Mouse (Mus musculus) spleen, adult 12 weeks (tissue): ENCODE results near the gene Srpk2.
"Not testable (repeated sequence)": the region's sequence is repeated elsewhere in the genome, so short reads cannot be mapped to it uniquely, and the experiment has no call there.

Source experiments
- DNase-seq: peaks from one replicate; pipeline ENCODE4 v3.0.0; 2022; ENCODE audit warnings: low spot score

Srpk2 gene

DNA sequence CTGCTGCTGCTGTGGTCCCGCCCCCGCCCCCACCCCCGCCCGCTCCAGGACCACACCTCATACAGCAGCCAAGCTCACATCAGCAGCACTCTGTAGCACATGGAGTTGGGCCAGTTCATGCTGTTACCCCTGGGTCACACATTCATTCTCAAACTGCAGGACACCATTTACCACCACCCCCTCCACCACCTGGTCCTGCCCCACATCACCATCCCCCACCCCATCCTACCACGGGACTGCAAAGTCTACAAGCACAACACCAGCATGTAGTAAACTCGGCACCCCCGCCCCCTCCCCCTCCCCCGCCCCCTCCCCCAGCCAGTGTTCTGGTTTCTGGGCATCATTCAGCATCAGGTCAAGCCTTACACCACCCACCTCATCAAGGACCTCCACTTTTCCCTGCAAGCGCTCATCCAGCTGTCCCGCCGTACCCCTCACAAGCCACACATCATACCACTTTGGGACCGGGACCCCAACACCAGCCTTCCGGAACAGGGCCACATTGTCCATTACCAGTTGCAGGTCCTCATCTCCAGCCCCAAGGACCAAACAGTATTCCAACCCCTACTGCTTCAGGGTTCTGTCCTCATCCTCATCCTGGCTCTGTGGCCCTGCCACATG lies 182.0 kb downstream of the Srpk2 start:
- no peak for DNase-seq

DNA sequence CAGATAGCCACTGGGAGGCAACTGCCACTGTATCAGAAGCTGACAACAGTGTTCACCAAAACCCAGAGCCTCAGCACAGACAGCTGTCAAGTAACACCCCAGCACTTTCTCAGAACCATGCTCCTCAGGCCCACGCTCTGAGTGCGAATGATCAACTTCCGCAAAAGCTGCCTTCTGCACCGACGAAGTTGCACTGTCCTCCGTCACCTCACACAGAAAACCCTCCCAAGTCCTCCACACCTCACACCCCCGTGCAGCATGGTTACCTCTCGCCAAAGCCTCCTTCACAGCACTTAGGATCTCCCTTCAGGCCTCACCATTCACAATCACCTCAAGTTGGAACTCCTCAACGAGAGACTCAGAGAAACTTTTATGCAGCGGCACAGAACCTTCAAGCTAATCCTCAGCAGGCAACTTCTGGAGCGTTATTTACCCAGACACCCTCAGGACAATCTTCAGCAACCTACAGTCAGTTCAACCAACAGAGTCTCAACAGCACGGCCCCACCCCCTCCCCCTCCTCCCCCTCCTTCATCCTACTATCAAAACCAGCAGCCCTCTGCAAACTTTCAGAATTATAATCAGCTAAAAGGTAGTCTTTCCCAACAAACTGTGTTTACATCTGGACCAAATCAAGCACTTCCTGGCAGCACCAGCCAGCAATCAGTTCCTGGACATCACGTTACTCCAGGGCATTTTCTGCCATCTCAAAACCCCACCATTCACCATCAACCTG lies 182.7 kb downstream of the Srpk2 start:
- DNase-seq = no peak

DNA sequence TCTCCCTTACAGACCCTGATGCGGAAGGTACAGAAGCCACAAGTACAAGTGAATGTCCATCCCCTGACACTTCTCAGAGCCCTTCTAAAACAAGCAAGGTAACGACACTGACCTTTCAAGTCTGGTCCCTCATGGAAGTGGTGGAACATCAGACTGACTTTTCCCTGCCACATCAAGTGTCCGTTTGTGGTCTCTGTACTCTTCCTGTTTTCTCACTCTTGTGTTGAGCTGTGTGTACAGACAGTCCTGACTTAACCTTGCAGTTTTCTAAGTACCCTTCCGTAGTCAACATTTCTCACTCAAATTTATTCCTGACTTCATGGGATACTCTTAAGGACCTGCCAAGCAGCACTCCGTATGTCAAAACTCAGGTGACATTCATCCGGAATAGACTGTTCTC lies 183.7 kb downstream of the Srpk2 start:
- DNase-seq = no peak

DNA sequence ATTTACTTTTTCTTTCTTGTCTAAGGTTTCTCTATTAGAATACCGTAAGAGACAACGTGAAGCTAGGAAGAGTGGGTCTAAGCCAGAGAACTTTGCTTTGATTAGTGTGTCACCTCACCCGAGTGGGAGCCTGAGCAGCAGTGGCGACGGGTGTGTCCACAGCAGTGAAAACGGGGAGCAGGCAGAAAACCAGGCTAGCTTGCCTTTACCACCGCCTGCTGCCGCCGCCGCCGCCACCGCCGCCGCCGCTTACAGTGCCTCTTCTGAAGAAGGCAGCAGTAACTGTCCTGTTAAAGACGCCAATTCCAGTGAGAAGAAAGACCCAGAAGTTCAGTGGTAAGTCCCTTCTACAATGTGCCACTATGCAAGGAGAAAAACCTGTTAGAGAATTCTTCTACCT lies 185.2 kb downstream of the Srpk2 start:
- no peak for DNase-seq

- no peak for DNase-seq
Measured at GRCm38 (mm10) chr5:23497920-23498319, 186.5 kb downstream of the Srpk2 start.

- DNase-seq = no peak
Measured at GRCm38 (mm10) chr5:23496933-23497332, 187.5 kb downstream of the Srpk2 start.

- no peak for DNase-seq
Measured at GRCm38 (mm10) chr5:23496396-23496795, 188.0 kb downstream of the Srpk2 start.

- no peak for DNase-seq
Measured at GRCm38 (mm10) chr5:23490797-23491196, 193.6 kb downstream of the Srpk2 start.

DNA sequence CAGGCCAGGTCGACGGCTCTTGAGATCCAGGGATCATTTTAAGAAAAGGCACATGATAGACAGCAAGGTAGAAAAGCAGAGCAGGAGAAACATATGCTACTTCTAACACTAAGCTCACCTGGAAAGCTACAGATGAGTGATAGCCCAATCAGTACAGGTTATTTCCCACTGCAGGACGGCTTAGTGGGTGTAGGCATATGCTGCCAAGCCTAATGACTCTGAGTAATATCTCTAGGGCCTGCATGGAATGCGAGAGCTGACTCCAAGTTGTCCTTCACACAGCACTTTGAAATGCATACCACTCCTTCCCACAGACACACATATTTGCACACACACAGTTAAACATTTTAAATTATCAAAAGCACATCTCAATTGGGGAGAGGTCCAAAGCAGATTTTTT lies 195.2 kb downstream of the Srpk2 start:
- DNase-seq = no peak

DNA sequence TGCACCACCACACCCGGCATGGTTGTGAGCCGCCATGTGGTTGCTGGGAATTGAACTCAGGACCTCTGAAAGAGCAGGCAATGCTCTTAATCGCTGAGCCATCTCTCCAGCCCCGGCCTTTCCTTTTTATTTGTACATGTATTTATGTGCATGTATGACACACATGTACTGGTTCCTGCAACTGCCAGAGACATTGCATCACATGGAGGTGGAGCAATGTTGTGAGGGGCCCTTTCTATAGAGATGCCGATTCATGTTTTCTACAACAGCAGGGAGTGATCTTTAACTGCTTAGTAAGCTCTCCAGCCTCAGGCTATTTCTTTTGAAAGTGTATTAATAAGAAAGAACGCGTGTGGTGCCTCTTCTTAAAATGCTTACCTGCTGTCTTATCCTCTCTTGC lies 200.6 kb downstream of the Srpk2 start:
- no peak for DNase-seq

DNA sequence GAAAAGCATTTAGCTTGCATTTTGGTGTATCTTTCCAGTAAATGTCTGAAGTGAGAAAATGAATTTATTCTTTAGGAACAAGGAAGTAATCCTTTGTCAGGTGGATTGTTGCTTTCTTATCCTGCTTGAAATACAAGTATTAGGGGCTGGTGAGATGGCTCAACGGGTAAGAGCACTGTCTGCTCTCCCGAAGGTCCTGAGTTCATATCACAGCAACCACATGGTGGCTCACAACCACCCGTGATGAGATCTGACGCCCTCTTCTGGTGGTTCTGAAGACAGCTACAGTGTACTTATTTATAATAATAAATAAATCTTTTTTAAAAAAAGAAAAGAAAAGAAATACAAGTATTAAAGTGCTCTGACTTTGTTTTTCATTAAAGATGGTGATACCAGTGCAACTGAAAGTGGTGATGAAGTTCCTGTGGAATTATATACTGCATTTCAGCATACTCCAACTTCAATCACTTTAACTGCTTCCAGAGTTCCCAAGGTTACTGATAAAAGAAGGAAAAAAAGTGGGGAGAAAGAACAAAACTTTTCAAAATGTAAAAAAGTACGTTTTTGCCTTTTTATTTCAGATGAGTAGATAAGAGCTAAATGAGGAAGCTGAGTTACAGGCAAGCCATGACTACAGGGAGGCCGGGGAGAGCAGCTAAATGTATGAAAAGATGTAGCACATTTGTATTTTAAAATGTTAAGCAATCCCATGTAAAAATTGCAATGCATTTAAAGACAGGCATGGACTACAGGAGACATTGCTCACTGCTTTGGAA lies 211.1 kb downstream of the Srpk2 start:
- DNase-seq = no peak

- DNase-seq = no peak
Measured at GRCm38 (mm10) chr5:23466546-23466945, 217.9 kb downstream of the Srpk2 start.

DNA sequence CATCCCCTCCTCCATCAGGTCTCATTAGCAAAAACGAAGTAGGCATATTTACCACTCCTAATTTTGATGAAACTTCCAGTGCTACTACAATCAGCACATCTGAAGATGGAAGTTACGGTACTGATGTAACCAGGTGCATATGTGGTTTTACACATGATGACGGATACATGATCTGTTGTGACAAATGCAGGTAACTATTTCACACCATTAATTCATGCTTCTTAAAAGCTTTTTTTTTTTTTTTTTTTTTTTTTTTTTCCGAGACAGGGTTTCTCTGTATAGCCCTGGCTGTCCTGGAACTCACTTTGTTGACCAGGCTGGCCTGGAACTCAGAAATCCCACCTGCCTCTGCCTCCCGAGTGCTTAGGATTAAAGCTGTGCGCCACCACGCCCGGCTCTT lies 219.7 kb downstream of the Srpk2 start:
- DNase-seq = no peak

DNA sequence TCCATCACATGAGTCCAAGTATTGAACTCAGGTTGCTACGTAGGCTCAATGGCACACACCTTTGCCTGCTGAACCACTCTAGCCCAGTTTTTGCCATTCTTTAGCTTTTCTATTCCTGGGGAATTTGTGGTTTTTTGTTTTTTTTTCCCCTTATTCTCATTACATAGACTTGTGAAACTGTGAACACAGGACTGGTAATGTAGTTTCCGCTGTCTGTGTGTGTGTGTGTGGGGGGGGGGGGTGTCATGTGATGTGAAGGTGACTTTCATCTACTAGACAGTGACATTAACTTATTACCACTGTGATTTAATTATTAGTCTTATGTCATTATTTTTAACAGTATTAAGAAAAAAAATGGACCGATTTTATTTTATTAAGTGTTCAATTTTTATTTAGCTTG lies 220.2 kb downstream of the Srpk2 start:
- no peak for DNase-seq

DNA sequence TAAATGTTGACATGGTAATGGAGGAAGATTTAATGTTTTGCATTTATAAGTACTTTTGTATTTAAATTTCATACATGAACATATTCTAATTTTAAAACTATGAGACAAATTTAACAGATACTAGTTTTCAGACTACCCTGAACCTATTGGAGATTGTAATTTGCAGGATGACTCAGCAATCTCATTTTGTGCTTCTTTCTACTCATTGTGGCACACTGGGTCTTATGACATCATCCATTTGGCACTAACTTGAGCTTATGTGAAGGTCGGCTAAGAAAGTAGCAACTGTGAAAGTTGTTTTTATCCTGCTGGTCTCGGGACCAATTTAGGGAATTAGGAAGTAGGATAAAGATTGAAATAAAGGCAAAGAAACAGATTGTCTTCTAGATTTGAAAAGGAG lies 222.7 kb downstream of the Srpk2 start:
- no peak for DNase-seq

DNA sequence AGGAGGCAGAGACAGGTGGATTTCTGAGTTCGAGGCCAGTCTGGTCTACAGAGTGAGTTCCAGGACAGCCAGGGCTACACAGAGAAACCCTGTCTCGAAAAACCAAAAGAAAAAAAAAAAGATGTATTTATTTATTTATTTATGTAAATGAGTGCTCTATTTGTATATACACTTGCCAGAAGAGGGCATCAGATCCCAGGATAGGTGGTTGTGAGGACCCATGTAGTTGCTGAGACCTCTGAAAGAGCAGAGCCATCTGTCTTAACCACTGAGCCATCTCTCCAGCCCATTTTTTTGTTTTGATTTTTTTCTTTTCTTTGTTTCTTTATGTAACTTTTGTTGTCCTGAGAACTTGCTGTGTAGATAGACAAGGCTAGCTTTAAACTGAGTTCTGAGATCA lies 230.9 kb downstream of the Srpk2 start:
- not testable (repeated sequence) for DNase-seq
